Mouse (Mus musculus) intestine, embryonic 14.5 days (tissue): ENCODE measurements around the gene Itih1. TPM values are rescaled to one million over a fixed set of nuclear protein-coding genes. Genes with fewer than 3 reads are reported as not detected.

Source experiments
- ATAC-seq: fragments of 200-750 bp; cut with Nextera tagmentation; replicated peaks from 2 replicates; pipeline ENCODE4 v1.8.0; 2017; ENCODE audit warnings: low read depth, moderate number of reproducible peaks, moderate TSS enrichment, moderate library complexity; ENCODE audit not compliant: low FRiP score, low TSS enrichment
- DNase-seq: peaks from one replicate; pipeline ENCODE4 v3.0.0-alpha.2; 2018; ENCODE audit warnings: low spot score
- H3K27ac ChIP-seq: fragments of 300-500 bp; sonication (generic); 2 replicates; pipeline ENCODE4 v1.5.1; 2014; ENCODE audit warnings: low read depth, mild to moderate bottlenecking, control low read depth
- H3K27me3 ChIP-seq: fragments of 300-500 bp; sonication (generic); replicated peaks from 2 replicates; pipeline ENCODE4 v1.6.1; 2014; ENCODE audit warnings: low read length, control low read depth; ENCODE audit not compliant: control insufficient read depth, insufficient read depth
- H3K36me3 ChIP-seq: fragments of 300-500 bp; sonication (generic); 2 replicates; pipeline ENCODE4 v1.6.1; 2014; ENCODE audit warnings: low read length, control low read depth; ENCODE audit not compliant: control insufficient read depth, insufficient read depth
- H3K4me1 ChIP-seq: fragments of 300-500 bp; sonication (generic); replicated peaks from 2 replicates; pipeline ENCODE4 v1.6.1; 2014; ENCODE audit warnings: low read length, control low read depth, mixed read lengths; ENCODE audit not compliant: control insufficient read depth, insufficient read depth
- H3K4me2 ChIP-seq: fragments of 300-500 bp; sonication (generic); 2 replicates; pipeline ENCODE4 v1.6.1; 2014; ENCODE audit warnings: low read length
- H3K4me3 ChIP-seq: fragments of 300-500 bp; sonication (generic); 2 replicates; pipeline ENCODE4 v1.5.1; 2014; ENCODE audit warnings: low read depth, low read length, control low read depth, mixed read lengths
- H3K9ac ChIP-seq: fragments of 300-500 bp; sonication (generic); 2 replicates; pipeline ENCODE4 v1.6.1; 2014; ENCODE audit warnings: mild to moderate bottlenecking, low read length
- H3K9me3 ChIP-seq: fragments of 300-500 bp; sonication (generic); 2 replicates; pipeline ENCODE4 v1.6.1; 2016; ENCODE audit warnings: low read length, control low read depth; ENCODE audit not compliant: control insufficient read depth
- WGBS: fragments of 180-500 bp; shearing (Covaris S2); extraction: QIAGEN DNeasy Blood & Tissue Kit; methylation state at CpG from one replicate; pipeline ENCODE4 v1.1.7; 2014; 5-methylcytosine and 5-hydroxymethylcytosine counted together
- polyA plus RNA-seq: library from polyadenylated mRNA; unstranded; fragments of >200 nt; fragmentation: Nextera tagmentation; extraction: Ambion mirVana; gene quantifications from 2 replicates; pipeline ENCODE4 v1.2.1, GENCODE M21; 2014

The Itih1 gene
- polyA plus RNA-seq, 1 experiment from 2014 or later = not detected

DNA sequence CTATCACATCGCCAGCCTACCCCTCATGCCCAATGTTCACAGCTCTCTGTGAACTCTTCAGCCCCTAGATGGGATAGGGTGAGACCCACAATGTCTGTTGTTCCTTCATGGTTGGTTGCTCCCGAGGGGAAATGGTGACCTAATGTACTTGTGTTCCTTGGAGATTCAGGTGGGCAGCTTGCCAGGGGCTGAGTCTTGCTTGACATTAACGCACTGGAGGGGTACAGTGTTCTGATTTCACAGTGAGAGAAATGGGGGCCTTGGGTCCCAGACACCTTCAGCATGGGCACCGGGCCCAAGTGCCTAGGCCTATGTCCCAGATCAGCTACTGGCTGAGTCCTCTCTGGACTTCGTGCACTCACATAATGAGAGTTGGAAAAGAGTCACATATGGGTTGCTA, 29.7 kb downstream of the Itih1 start:
- Histone ChIP-seq H3K27ac (no peak overlapping the region), H3K27me3 (no peaks in the 10 kb centered on the region), H3K4me1 (no peaks in the 10 kb centered on the region), H3K4me2 (no peak overlapping the region), H3K9me3 (no peaks in the 10 kb centered on the region), H3K9ac (no peak overlapping the region), H3K36me3 (no peaks in the 10 kb centered on the region), H3K4me3 (no peak overlapping the region)
- WGBS = 88% methylated on average over 5 of the region's 5 CpGs
- DNase-seq (no peak), ATAC-seq (no peak)

DNA sequence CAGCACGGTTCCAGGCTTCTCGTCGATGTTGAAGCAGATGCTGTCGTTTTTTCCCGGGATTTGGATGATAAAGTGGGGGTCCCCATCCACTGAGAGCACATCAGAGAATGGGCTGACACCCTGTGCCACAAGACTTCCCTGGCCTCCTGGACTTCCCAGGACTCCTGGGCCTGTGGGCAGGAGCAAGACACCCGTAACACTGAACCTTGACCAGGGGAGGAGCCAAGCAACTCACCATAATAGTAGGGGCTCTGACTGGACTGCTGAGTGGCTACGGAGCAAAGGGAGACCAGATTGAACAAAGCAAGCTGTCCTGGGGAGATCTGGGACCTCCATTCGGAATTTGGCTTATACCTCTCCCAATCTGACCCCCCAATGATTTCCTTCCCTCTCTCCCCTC, 30.4 kb downstream of the Itih1 start:
- 76% methylated on average over 8 of the region's 8 CpGs for WGBS
- no peak overlapping the region for H3K4me2 ChIP-seq
- no peak overlapping the region for H3K4me3 ChIP-seq
- ATAC-seq (no peak), DNase-seq (no peak)
- no peaks in the 10 kb centered on the region for H3K36me3 ChIP-seq
- H3K4me1 ChIP-seq = no peaks in the 10 kb centered on the region
- no peak overlapping the region for H3K27ac ChIP-seq
- no peaks in the 10 kb centered on the region for H3K27me3 ChIP-seq
- no peak overlapping the region for H3K9ac ChIP-seq
- no peaks in the 10 kb centered on the region for H3K9me3 ChIP-seq

DNA sequence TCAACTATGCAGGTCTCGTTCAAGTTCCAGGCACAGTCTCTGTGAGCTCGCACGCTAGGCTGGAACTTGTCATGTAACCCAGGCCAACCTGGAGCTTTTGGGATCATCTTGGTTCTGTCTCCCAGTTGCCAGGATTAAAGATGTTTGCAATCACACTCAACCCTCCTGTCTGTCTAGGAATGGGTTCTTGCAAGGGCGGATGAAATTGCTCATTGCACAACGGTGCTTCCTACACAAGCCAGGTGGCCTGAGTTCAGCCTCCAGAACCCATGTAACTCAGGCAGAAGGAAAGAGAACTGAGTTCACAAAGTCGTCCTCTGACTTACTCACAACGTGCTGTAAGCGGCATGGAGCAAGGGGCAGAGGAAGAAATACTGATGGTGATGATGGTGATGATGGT, 31.9 kb downstream of the Itih1 start:
- Histone ChIP-seq H3K36me3 (no peaks in the 10 kb centered on the region), H3K4me1 (no peaks in the 10 kb centered on the region), H3K27me3 (no peaks in the 10 kb centered on the region), H3K9ac (no peak overlapping the region), H3K4me3 (no peak overlapping the region), H3K4me2 (no peak overlapping the region), H3K9me3 (no peaks in the 10 kb centered on the region), H3K27ac (no peak overlapping the region)
- ATAC-seq (no peak), DNase-seq (no peak)
- 87% methylated on average over 8 of the region's 8 CpGs for WGBS

DNA sequence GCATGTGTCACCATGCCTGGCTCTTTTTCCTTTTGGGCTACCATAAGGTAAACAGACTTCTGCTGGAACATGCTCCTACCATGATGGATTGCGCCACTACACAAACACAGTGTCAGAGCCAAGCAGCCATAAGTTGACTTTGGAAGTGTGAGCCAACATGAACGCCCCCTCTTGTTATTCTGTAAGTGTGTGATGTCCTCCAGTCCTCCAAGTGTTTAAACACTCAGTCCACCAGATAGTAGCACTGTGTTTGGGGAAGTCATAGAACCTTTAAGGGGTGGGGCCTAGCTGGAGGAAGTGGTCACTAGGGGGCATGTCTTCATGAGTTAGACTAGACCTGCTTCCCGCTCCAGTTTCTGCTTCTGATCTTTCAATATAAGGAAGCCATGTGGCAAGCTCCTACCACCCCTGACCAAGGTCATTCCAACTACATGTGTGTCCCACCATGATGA, 35.2 kb downstream of the Itih1 start:
- Histone ChIP-seq H3K4me1 (no peaks in the 10 kb centered on the region), H3K9me3 (no peaks in the 10 kb centered on the region), H3K4me2 (no peak overlapping the region), H3K9ac (no peak overlapping the region), H3K4me3 (no peak overlapping the region), H3K27ac (no peak overlapping the region), H3K36me3 (no peaks in the 10 kb centered on the region), H3K27me3 (no peaks in the 10 kb centered on the region)
- ATAC-seq (no peak), DNase-seq (no peak)
- WGBS = 52% methylated on average over 3 of the region's 3 CpGs

DNA sequence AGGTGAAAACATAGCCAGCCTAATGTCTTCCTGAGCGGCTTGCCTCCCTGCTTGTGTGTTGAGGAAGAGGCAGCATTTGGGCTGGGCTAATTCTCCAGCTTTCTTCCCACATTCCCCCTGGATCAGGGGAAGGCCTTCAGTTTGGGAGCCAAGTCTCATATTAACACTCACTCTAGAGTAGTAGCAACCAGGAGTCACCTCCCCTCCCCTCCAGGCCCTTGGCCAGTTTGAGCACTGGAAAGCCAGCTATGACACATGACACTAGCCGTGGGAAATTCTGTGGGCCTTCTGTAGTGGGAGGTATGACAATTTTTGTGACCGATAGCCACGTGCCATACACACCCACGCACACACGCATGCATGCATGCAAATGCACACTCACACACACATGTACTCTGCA, 37.1 kb downstream of the Itih1 start:
- no peak for DNase-seq
- Histone ChIP-seq H3K4me2 (no peak overlapping the region), H3K9ac (no peak overlapping the region), H3K4me3 (no peak overlapping the region), H3K27ac (no peak overlapping the region), H3K4me1 (no peaks in the 10 kb centered on the region), H3K36me3 (no peaks in the 10 kb centered on the region), H3K27me3 (no peaks in the 10 kb centered on the region), H3K9me3 (no peaks in the 10 kb centered on the region)
- no peak for ATAC-seq
- 92% methylated on average over 6 of the region's 6 CpGs for WGBS

DNA sequence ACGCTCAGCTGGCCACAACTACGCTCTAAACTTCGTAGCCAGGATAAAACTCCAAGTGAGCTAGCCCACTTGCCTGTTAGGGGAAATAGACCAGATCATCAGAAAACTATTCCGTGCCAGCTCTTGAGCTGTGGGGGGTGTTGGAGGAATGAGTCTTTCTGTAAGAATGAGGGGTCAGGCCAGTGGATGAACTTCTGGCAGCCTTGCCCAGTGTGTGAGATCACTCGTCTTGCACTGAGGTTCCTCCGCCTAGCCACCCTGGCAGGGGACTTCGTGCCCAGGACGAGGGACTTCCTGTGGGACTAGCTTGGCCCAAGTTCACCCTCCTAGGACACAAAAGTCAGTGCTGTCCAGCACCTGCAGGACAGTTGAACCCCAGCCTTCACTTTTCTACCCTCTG, 38.8 kb downstream of the Itih1 start:
- Histone ChIP-seq H3K4me2 (no peak overlapping the region), H3K27ac (no peak overlapping the region), H3K4me1 (no peaks in the 10 kb centered on the region), H3K9ac (no peak overlapping the region), H3K36me3 (no peaks in the 10 kb centered on the region), H3K4me3 (no peak overlapping the region), H3K27me3 (no peaks in the 10 kb centered on the region), H3K9me3 (no peaks in the 10 kb centered on the region; the same call in 1 of the 2 replicates)
- DNase-seq (no peak), ATAC-seq (no peak)
- 86% methylated on average over 8 of the region's 8 CpGs for WGBS

DNA sequence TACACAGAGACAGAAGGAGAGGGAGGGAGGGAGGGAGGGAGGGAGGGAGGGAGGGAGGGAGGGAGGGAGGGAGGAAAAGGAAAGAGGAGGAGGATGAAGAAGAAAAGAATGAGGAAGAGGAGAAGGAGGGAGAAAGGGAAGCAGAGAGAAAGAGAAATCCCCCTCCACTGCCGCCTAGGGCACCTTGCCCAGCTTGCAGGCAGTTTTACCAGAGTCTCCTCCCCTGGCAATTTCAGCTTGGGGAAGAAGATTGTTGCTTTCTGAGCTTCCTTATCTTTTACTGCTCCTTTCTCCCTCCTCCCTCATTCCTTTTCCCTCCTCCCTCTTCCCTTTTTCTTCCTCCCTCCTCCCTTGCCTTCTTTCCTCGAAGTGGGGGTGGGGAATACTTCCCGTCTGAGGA, 40.1 kb downstream of the Itih1 start:
- Histone ChIP-seq H3K4me2 (no peak overlapping the region), H3K4me1 (no peaks in the 10 kb centered on the region), H3K27me3 (no peaks in the 10 kb centered on the region), H3K4me3 (no peak overlapping the region), H3K27ac (no peak overlapping the region), H3K9me3 (no peaks in the 10 kb centered on the region; the same call in 1 of the 2 replicates), H3K36me3 (no peaks in the 10 kb centered on the region), H3K9ac (no peak overlapping the region)
- WGBS = 67% methylated on average over 3 of the region's 3 CpGs
- DNase-seq (no peak), ATAC-seq (no peak)

DNA sequence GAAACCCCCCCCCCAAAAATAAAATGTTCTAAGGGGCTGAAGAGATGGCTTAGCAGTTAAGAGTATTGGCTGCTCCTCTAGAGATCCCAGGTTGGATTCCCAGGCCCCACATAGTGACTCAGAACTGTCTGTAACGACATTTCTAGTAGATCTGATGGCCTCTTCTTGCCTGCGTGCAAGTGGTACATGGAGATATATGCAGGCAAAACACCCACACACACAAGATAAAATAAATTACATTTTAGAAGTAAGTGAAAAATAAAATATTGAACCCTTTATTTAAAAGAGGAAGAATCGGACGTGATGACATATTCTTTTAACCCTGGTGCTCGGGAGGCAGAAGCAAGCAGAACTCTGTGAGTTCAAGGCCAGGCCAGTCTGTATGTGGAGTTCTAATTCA, 40.5 kb downstream of the Itih1 start:
- Histone ChIP-seq H3K9ac (no peak overlapping the region), H3K4me3 (no peak overlapping the region), H3K4me2 (no peak overlapping the region), H3K27me3 (no peaks in the 10 kb centered on the region), H3K27ac (no peak overlapping the region), H3K36me3 (no peaks in the 10 kb centered on the region), H3K4me1 (no peaks in the 10 kb centered on the region), H3K9me3 (no peaks in the 10 kb centered on the region; the same call in 1 of the 2 replicates)
- WGBS = 93% methylated on average over 5 of the region's 5 CpGs
- DNase-seq (no peak), ATAC-seq (no peak)

DNA sequence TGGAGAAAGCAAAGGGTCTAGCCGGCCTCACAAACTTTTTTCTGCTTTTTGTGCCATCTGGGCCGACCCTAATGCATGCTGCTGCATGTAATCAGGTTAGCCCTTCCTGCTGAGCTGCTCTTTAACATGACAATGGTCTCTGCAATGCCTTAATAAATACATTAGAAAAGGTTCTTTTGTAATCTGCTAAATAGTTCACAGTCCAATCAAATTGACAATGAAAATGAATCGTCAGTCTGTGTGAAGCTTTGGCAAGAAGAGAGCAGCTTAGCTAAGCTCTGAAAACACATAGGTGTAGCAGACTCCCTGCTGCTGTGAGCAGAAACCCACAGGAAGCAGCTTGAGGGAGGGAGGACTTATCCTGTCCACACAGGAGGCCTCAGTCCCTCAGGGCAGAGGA, 43.1 kb downstream of the Itih1 start:
- DNase-seq (no peak), ATAC-seq (no peak)
- Histone ChIP-seq H3K36me3 (no peaks in the 10 kb centered on the region), H3K27ac (no peak overlapping the region), H3K4me1 (no peaks in the 10 kb centered on the region), H3K9ac (no peak overlapping the region), H3K4me2 (no peak overlapping the region), H3K9me3 (no peaks in the 10 kb centered on the region; the same call in 1 of the 2 replicates), H3K4me3 (no peak overlapping the region), H3K27me3 (no peaks in the 10 kb centered on the region)
- WGBS = 67% methylated on average over 3 of the region's 3 CpGs
